Mouse (Mus musculus) urinary bladder, postnatal 25 days (tissue): ENCODE data around the gene Map3k4.
A peak's percentile ranks its signal among the peaks of the same experiment; 100 is the strongest.
"Not testable (repeated sequence)": the region's sequence is repeated elsewhere in the genome, so short reads cannot be mapped to it uniquely, and the experiment has no call there.

Experiments
- DNase-seq: peaks from one replicate; pipeline ENCODE4 v3.0.0; 2022; ENCODE audit warnings: low spot score

Map3k4 gene

DNA sequence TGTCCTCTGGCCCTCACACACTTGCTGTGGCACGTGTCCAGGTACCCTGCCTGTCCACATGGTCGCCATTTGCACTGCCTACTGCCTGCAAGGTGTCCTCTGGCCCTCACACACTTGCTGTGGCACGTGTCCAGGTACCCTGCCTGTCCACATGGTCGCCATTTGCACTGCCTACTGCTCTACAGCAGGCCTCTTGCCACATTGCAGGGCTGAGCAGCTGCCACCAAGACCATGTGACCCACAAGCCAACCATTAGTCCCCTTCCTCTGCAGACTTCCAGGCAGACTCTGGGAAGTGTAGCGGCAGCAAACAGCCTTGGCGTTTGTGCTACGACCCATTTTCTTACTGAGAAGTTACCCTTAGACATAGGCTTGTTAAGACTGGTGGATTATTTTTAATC lies 94.0 kb downstream of the Map3k4 start:
- DNase-seq, result not testable (repeated sequence)

- no peak for DNase-seq
These were observed 94.5 kb downstream of the Map3k4 start for GRCm38 (mm10) chr17:12224145-12224544.

DNA sequence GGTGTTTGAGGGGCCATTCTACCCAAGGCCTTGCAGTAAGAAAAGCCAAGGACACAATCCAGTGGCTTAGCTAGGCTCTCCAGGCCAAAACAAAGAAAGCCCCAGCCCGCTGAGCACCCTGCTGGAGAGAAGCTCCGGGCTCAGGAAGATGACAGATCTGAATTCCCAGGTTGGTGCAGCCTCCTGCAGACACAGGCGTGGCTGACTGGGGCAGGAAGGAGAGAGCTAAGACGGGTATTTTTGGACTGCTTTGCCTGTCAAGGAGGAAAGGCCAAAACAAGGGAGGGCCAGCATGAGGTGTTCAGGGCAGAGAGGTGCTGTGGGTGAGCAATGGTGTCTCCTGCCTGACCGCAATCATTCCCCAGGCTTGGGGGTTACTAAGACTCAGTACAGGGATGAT lies 94.9 kb downstream of the Map3k4 start:
- no peak for DNase-seq

DNA sequence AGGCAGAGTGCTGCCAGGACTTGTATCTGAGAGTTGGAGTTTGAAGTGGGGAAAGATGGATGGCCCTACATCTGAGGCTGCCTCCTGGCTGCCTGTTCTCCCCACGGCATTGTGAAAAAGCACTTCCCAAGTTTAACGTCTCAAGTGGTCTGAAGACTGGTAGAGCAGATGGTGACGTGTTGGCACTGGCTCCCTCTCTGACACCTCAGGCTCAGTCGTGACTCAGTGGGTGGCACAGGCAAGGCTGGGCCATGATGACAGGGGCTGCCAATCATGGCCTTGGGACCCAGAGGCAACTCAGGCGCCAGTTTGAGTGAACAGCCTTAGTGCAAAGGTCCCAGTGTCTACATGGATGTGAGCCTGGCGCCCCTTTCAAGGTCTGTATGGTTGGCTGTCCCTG lies 96.7 kb downstream of the Map3k4 start:
- no peak for DNase-seq

DNA sequence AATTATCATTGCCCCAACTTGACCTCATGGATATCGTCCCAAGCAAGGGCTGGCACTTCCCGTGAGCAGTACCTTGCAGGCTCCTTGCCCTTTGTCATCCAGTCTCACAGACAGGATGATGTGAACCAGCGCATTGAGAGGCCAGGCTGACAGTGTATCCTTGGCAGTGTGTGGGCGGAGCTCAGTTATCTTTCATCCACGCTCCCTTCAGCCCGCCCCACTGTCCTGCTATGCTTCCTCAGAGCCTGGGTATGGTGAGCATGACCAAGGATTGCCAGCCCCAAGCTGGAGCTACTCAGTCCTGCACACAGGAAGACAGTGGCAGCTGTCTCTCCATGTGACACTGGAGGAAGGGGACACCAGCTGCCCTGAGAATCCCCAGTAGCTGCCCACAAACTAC lies 102.4 kb downstream of the Map3k4 start:
- no peak for DNase-seq

DNA sequence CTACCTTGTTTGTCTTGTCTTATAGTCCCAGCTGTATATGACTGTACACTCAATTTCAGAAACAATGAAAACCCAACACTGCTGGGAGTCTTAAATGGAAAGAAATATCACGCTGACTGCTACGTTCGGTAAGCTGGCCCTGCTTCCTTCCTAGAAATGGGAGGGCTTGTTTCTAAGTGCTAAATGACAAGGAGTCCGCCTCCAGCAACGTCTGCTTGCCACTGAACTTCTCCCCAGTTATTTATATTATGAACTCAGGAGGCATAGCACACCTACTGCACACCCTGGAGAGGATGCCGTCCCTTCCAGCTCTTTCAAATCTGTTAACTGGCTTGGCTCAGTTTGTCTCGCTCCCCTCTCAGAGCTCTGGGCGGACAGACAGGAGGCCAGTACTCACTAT lies 105.2 kb downstream of the Map3k4 start:
- no peak for DNase-seq

DNA sequence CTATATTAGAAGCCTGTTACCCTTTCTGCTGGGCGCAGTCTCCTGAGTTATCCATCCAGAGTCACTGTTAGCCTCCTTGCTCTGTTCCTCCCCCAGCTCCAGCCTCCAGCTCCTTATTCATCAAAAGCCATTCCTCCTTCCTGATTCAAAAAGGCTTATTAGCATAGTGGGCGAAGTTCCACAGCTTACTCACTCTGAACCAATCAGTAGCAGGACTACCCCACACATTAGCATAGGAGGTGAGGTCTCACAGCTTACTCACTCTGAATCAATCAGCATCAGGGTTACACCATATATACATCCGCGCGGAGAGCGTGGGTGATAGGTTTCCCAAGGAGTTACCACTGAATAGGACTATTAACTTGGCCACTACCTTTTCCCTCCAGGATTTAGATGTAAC lies 106.3 kb downstream of the Map3k4 start:
- no peak for DNase-seq

DNA sequence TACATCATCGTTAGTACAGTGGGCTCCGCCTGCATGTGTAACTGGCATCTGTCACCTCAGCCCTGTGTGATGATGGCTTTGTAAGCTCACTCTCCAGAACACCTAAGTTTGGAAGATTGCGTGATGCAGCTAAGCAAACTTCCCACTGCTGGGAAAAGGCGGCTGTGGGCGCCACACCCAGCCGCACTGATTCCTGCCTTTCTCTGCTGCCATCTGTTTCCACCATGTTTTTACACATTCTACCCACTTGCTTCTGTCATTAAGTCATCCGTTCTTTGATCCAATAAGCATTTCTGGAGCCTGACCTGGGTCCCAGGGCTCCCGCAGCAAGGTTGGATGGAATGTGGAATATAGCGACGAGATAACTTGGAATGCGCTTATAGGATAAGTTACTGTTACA lies 106.7 kb downstream of the Map3k4 start:
- DNase-seq, result no peak

DNA sequence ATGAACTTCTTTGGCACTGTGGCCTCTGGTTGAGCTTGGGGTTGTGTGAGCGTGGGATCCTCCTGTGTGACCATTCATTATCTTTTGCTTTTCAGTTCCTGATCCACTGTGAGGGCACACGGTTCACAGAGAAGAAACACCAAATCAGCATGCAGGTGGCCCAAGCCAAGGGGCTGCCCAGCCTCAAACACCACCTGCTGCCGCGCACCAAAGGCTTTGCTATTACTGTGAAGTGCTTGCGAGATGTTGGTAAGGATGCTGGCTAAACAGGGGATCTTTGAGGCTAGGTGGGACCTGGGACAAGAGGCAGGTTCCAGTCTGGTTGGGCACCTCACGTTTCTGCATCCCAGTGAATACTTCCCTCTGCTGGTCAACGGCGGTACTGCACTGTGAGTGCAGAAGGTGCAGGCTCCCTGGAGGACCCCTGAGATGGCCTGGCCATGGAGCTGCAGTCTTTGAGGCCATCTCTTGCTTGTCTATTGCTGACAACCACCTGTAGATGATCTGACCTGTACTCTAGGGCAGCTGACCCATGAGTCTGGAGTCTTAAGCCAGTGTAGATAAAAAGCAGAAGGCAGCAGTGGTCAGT lies 108.0 kb downstream of the Map3k4 start:
- DNase-seq, result peak; percentile 92

- DNase-seq, result no peak
These were observed 109.1 kb downstream of the Map3k4 start for GRCm38 (mm10) chr17:12209481-12209880.

DNA sequence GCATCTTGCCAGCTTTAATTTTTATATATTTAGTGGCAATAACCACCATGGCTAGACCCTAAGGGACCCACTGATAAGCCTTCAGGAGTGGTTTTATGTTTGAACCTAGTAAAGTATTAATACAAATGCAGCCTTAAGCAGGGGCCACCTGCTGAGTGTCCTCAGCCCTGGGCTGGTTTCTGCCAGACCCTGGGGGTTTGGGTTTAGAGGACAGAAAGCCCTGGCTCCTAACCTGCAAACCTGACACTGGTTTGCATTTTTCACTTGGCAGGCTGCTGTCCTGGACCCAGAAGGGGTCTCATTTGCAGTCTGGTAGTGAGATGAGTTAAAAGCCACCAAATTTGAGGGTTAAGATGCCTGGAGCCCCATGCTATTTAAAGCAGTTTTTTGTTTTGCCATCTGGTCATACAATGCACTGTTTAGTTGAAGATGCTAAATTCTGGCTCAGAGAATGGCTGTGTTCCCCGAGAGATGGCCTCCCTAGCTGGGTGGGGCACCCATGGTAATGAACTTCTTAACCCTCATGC lies 111.5 kb downstream of the Map3k4 start:
- no peak for DNase-seq

GRCm38 (mm10) chr17:12206248-12206647 lies 112.3 kb downstream of the Map3k4 start:
- DNase-seq, result no peak

DNA sequence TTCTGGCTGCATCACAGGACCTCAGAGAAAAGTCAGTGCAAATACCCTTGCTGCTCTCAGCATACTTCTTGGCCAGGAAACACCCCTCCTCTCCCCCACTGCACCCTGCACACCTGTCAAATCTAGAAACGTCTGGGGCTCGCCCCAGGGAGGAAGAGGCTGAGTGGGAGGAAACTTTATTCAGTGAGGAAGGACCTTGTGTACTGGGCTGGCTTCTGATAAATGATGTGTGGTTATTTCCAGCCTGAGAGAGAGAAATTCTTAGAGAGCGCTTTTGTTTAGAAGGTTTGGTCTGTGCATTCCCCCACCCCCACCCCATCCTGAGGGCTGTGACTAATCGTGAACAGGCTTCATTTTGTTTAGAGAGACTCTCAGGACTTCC lies 112.9 kb downstream of the Map3k4 start:
- DNase-seq, result no peak

DNA sequence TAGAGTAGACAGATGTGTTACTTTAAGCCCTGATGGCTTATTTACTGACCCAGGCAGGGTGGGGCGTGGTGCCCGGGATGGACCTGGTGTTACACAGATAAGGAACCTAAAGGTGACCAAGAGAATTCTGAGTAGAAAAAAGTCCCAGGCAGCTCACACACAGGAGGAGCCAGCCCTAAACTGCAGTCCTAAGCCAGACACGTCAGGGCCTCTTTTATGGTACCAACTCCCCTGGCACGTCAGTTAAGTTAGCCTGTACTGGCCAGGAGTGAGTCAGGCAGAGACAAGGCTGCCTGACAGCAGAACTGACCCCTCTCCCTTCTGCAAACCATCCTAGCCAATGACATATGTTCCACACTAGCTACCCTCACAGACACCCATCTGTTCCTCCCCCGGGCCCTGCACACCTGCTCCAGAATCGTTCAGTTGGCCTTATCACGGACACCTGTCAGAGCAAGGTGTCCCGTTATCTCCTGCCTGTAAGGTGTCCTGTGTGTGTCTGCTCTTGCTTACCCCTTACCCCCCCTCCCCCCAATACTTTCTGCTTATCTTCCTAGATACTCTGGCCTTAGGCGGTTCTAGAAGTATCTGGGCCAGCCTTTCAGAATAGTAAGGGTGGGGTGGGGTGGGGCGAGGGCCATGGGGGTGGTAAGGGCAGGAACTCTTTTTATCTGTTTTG lies 113.4 kb downstream of the Map3k4 start:
- no peak for DNase-seq

- DNase-seq, result no peak
These were observed 113.9 kb downstream of the Map3k4 start for GRCm38 (mm10) chr17:12204689-12205014.

- no peak for DNase-seq
These were observed 114.3 kb downstream of the Map3k4 start for GRCm38 (mm10) chr17:12204246-12204645.

DNA sequence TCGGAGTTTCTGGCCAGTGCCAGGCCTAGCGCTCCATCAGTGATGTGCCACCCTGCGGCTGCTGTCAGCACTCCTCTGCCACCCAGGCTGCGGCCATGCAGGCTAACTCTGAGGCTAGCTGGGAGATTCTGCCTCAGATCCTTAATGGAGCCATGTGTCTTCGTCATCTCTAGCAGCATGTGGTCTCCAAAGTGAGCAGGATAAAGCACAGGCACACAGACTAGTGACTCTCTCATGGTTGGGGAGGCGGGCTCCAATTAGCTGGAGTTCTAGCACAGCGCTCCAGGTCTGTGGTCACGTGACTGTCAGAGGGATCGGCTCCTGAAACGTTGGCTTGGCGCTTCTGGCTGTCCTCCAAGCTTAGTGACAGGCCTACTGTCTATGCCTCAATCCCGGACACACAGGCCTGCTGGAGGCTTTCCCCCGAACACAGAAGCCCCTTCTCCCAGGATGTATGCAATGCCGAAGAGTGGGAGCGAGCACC lies 115.1 kb downstream of the Map3k4 start:
- DNase-seq, result no peak

DNA sequence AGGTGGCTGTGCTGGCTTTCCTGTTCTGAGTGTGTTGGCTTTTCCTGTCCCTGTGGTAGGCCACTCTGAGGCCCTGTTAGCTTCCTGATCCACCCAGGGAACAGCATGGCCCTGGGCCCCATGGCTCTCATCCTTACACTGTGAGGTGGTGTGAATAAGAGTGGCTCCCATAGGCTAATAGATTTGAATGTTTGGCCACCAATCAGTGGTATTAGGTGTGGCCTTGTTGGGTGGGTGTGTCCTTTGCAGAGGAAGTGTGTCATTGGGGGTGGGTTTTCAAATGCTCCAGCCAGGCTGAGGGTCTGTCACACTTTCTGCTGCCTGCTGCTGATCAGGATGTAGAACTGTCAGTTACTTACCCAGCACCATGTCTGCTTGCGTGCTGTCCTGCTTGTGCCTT lies 117.5 kb downstream of the Map3k4 start:
- no peak for DNase-seq

DNA sequence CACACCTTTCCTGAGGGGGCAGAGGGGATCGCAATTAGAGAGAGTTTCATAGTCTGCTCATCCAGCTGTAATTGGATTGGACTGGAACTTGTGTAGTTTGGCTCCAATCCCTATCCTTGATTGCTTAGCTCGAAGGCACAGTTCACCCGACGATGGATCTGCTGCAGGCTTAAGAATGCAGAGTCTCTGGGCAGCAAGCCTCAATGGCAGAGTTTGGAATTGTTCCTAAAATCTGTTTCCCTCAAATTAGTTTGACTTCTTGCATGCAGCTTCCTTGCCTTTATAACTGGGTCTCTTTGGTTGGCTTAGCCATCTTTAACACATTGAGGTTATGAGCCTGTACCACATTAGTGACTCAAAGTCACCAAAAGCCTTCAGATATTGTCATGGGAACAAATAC lies 118.7 kb downstream of the Map3k4 start:
- DNase-seq, result no peak

GRCm38 (mm10) chr17:12195604-12196003 lies 123.0 kb downstream of the Map3k4 start:
- DNase-seq, result peak; percentile 23

DNA sequence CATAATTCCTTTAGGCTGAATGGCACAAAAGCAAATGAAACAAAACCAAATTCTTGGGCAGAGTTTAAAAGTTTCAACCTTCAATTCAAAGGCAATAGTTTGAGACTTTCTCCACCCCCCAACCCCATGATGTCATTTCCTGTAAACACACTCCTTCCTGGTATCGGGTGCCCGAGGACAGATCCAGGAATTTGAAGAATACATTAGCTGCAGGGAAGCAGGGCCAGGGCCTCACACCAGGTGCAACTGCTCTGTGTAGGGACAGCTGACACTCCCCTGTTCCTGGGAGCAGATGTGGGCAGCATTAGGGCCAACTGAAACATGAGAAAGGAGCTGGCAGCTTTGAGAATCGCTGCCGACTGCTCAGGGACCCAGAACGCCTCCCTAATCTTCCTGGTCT lies 123.5 kb downstream of the Map3k4 start:
- DNase-seq, result no peak

DNA sequence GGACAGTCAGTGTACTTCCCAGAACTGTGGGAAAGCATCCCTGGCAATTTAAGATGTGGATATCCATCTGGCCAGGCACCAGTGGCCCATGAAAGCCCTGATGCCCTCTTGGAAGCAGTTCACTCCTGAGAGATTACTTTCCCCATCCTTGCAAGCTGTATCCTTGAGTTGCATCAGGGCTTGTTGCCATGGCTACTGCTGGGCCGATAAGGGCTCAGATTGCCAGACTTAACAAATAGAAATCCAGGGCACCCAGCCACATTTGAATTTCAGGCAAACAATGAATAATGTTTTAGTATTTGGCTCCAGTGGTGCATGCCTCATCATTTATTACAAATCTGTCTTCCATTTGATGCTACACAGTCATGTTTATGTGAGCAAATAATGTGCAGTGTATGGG lies 130.8 kb downstream of the Map3k4 start:
- DNase-seq, result peak; percentile 28

GRCm38 (mm10) chr17:12186341-12186740 lies 132.3 kb downstream of the Map3k4 start:
- no peak for DNase-seq

- no peak for DNase-seq
These were observed 132.7 kb downstream of the Map3k4 start for GRCm38 (mm10) chr17:12185855-12186254.
